Mouse (Mus musculus) heart, adult 9 months (tissue): ENCODE measurements around the gene Bmp8a.

Experiments
- DNase-seq, 2 experiments: peaks; one replicate each; pipeline ENCODE4 v3.0.0; 2022; ENCODE audit warnings: low spot score in 2 of 2

The Bmp8a gene

GRCm38 (mm10) chr4:123286790-123287189 lies 56.3 kb downstream of the Bmp8a start:
- DNase-seq: no peak

GRCm38 (mm10) chr4:123284731-123285624 lies 58.1 kb downstream of the Bmp8a start:
- peak; percentile 39 to 52 for DNase-seq

- DNase-seq: peak in 1 of 2 experiments; percentile 33
Observed at GRCm38 (mm10) chr4:123283675-123284064, 59.4 kb downstream of the Bmp8a start.

DNA sequence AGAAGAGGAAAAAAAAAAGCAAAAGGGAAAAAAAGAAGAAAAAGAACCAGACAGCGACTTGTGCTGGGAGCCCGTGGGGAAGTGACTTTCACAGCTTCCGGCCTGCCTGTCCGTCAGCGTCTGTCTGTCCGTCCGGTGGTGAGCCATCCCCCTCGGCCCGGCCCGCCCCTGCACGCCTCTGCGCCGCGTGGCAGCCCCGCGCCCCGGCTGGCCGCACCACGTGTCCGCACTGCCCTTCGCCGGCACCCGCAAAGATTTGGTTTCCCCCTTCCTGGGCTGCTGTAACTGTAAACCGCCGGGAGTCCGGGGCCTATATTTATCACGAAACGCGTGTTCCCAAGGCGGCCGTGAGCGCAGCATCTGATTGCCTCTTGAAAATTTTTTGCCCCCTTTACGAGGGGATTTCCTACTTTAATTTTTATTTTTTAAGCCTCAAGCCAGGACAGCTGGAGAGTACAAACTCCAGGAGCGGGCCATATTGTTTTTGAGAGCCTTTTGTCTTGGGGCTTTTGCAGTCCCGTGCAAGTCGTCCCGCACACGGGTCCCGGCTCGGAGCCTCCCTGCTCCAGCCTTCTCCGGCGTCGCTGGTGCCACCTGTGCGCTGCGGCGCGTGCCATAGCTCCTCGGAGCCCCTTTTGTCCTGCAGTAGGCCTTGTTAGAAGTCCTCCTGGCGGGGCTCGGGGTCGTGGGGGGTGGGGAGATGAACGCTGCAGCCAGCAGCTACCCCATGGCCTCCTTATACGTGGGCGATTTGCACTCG lies 60.0 kb downstream of the Bmp8a start:
- peak in 1 of 2 experiments; percentile 41 for DNase-seq

- DNase-seq: peak; percentile 83 to 88
Observed at GRCm38 (mm10) chr4:123282500-123282899, 60.6 kb downstream of the Bmp8a start.

- no peak for DNase-seq
Observed at GRCm38 (mm10) chr4:123280117-123280516, 62.9 kb downstream of the Bmp8a start.

- no peak for DNase-seq
Observed at GRCm38 (mm10) chr4:123271063-123271462, 72.0 kb downstream of the Bmp8a start.
